25 mouse cellular contexts compared by ENCODE assay signal in genomic region chr6:102724315-102724714, GRCm38 (mm10).
DNase-seq lines count a peak whose midpoint lies in the region; ATAC-seq and TF ChIP-seq lines count a peak whose summit lies in the region.
"Had no signal": no experiment of that assay in that cellular context is flagged by ENCODE, and none has a peak within 500 bp of the region (broad histone marks: within the 10 kb centered on the region; RNA-seq: fewer than 3 reads in every experiment).

No protein-coding gene starts in this region.

- no peak overlapping the region for H3K27ac ChIP-seq in intestine, postnatal 0 days (ENCODE audit: low read depth, low read length)
- H3K27ac ChIP-seq in thymus, adult 2 months (ENCODE audit: control insufficient read depth, insufficient read depth, low read length): no peak overlapping the region

- TF ChIP-seq CTCF in Patski (IDR thresholded peaks at IDR 0.05): no peak
- no peak for TF ChIP-seq CTCF in intestine, postnatal 0 days (IDR thresholded peaks at IDR 0.05; ENCODE audit: low read depth)
- no peak for TF ChIP-seq CTCF in thymus, adult 2 months (IDR thresholded peaks at IDR 0.05; ENCODE audit: borderline replicate concordance, control insufficient read depth, extremely low read depth, insufficient read depth, low read length, poor library complexity)

- H3K27me3 ChIP-seq in Patski: no peaks in the 10 kb centered on the region
- no peaks in the 10 kb centered on the region for H3K27me3 ChIP-seq in intestine, postnatal 0 days (replicated peaks; ENCODE audit: control insufficient read depth, insufficient read depth, low read length)
- no peaks in the 10 kb centered on the region for H3K27me3 ChIP-seq in thymus, adult 2 months (ENCODE audit: control insufficient read depth, insufficient read depth, low read length)
- H3K27me3 ChIP-seq: CH12.LX had no signal

- CTCF ChIA-PET in Patski (lab: Charles Lee): no interaction called here

- DNase-seq in 3T3-L1 (ENCODE audit: low read depth, low spot score) (peak; percentile 25), NIH3T3 (ENCODE audit: low read depth) (peak; percentile 5), Patski (ENCODE audit: low read depth, low spot score) (no peak)
- DNase-seq in Muller cell, postnatal 12 days (ENCODE audit: inconsistent ontology term): peak; percentile 59
- DNase-seq in right cerebral cortex, postnatal 4 days: no peak
- DNase-seq in thymus, adult 2 months: no peak
- DNase-seq in left cerebral cortex, postnatal 25 days (ENCODE audit: low spot score in 2 of 2): no peak
- DNase-seq: adrenal gland, adult 2 months; adrenal gland, adult 8-10 months; adrenal gland, postnatal 10 days; adrenal gland, postnatal 14 days; adrenal gland, postnatal 25 days; adrenal gland, postnatal 36 days; B cell, adult 2 months; cerebellum, adult 11 months; cerebellum, adult 11-12 months; cerebellum, adult 18-20 months; cerebellum, adult 2 months; cerebellum, adult 8-10 months; cerebellum, adult 9-10 months had no signal

- H3K4me1 ChIP-seq in intestine, postnatal 0 days (replicated peaks; ENCODE audit: control insufficient read depth, insufficient read depth, low read length): no peaks in the 10 kb centered on the region
- H3K4me1 ChIP-seq in thymus, adult 2 months (replicated peaks; ENCODE audit: control insufficient read depth, insufficient read depth, low read length): no peaks in the 10 kb centered on the region

- intact Hi-C loops in left cerebral cortex, postnatal 25 days (cut with DNase I): no loop called here

- no peak for TF ChIP-seq POLR2A in thymus, adult 2 months (IDR thresholded peaks at IDR 0.05; ENCODE audit: control insufficient read depth, extremely low read depth, insufficient read depth, low read length, poor library complexity)

- no peaks in the 10 kb centered on the region for H3K9me3 ChIP-seq in intestine, postnatal 0 days (ENCODE audit: control insufficient read depth)
- H3K9me3 ChIP-seq: G1E had no signal

- no peak overlapping the region for H3K4me2 ChIP-seq in intestine, postnatal 0 days (replicated peaks; ENCODE audit: low read depth)

- peak; percentile 67 for ATAC-seq in Patski
- ATAC-seq in intestine, postnatal 0 days: no peak
- ATAC-seq: activated CD4-positive, CD25-positive, alpha-beta regulatory T cell, adult 4 months; CD4-positive, CD25-positive, alpha-beta regulatory T cell, adult 4 months had no signal

- H3K9ac ChIP-seq in intestine, postnatal 0 days (ENCODE audit: low read depth, low read length): no peak overlapping the region

- in situ Hi-C loops in Patski (cut with MboI; ENCODE audit: low pct_unique_long_range_greater_than_20kb): no loop called here

- H3K36me3 ChIP-seq in intestine, postnatal 0 days (ENCODE audit: control insufficient read depth, insufficient read depth): no peaks in the 10 kb centered on the region
- no peaks in the 10 kb centered on the region for H3K36me3 ChIP-seq in thymus, adult 2 months (ENCODE audit: control insufficient read depth, insufficient read depth, low read length)
- H3K36me3 ChIP-seq: G1E had no signal

- no peak overlapping the region for H3K4me3 ChIP-seq in intestine, postnatal 0 days (ENCODE audit: low read depth, low read length)
- no peak overlapping the region for H3K4me3 ChIP-seq in thymus, adult 2 months (ENCODE audit: control insufficient read depth, insufficient read depth, low read length)

- POLR2A ChIA-PET in Patski (lab: Charles Lee): no interaction called here

Comparison
In these comparisons a context has a peak if more than half of its experiments do, and no peak if none do; other contexts are left out.
1. DNase-seq: peak in 3T3-L1 (single experiment), Muller cell, postnatal 12 days (single experiment) and NIH3T3 (single experiment); none in Patski (single experiment), right cerebral cortex, postnatal 4 days (single experiment), thymus, adult 2 months (single experiment) and left cerebral cortex, postnatal 25 days (0 of 2).